Mouse (Mus musculus) bone marrow, adult 2 months (tissue): ENCODE results near the gene Crct1. TPM values are rescaled to one million over a fixed set of nuclear protein-coding genes. Genes with fewer than 3 reads are reported as not detected.

Source experiments
- H3K27ac ChIP-seq: fragments of 200-500 bp; 2 replicates; pipeline ENCODE4 v1.5.1; 2012; ENCODE audit warnings: low read depth, mild to moderate bottlenecking, control low read depth, inconsistent platforms, low read length; ENCODE audit not compliant: control insufficient read depth, poor library complexity, insufficient read depth
- H3K4me1 ChIP-seq: fragments of 200-500 bp; 2 replicates; pipeline ENCODE4 v1.6.1; 2011; ENCODE audit warnings: low read length; ENCODE audit not compliant: control insufficient read depth, insufficient read depth
- H3K4me3 ChIP-seq: fragments of 200-500 bp; replicated peaks from 2 replicates; pipeline ENCODE3; 2011; ENCODE audit warnings: mild to moderate bottlenecking, low read depth, low read length, control low read depth; ENCODE audit not compliant: control insufficient read depth
- CTCF ChIP-seq: fragments of 200-500 bp; IDR thresholded peaks from 2 replicates; pipeline ENCODE4 v1.5.1; 2011; ENCODE audit warnings: low read length, control low read depth; ENCODE audit not compliant: control insufficient read depth, insufficient read depth
- POLR2A ChIP-seq: fragments of 200-500 bp; IDR thresholded peaks from 2 replicates; pipeline ENCODE4 v1.6.1; 2011; ENCODE audit warnings: low read depth, mild to moderate bottlenecking, control low read depth, low read length, borderline replicate concordance; ENCODE audit not compliant: control insufficient read depth
- WGBS: fragments of 180-500 bp; shearing (Covaris S2); methylation state at CpG from one replicate; pipeline ENCODE4 v1.1.7; 2018; 5-methylcytosine and 5-hydroxymethylcytosine counted together
- polyA plus RNA-seq: library from polyadenylated mRNA; stranded (reverse); fragments of >200 nt; gene quantifications from 2 replicates; pipeline ENCODE4 v1.2.4, GENCODE M21; 2011; ENCODE audit warnings: low replicate concordance; ENCODE audit not compliant: missing spikeins, insufficient read depth, insufficient read length

Crct1 gene
- polyA plus RNA-seq, result not detected in 2 replicates

GRCm38 (mm10) chr3:93015460-93016104, at the start of gene Crct1:
TSS of gene Crct1 (minus strand) at chr3:93015687.
- TF ChIP-seq POLR2A, result no peak
- no peak for TF ChIP-seq CTCF
- Histone ChIP-seq H3K27ac (no peak within 1 kb of the TSS), H3K4me1 (no peaks in the 10 kb centered on the region), H3K4me3 (no peak within 1 kb of the TSS)
- 52% methylated on average over 4 of the region's 4 CpGs for WGBS

- no peaks in the 10 kb centered on the region for H3K4me1 ChIP-seq
- no peak overlapping the region for H3K4me3 ChIP-seq
- no peak for TF ChIP-seq POLR2A
- TF ChIP-seq CTCF, result no peak
- WGBS, result 58% methylated on average over 10 of the region's 10 CpGs
- H3K27ac ChIP-seq, result no peak overlapping the region
Measured at GRCm38 (mm10) chr3:93052826-93053474, 37.5 kb upstream of the Crct1 start.

- Histone ChIP-seq H3K27ac (no peak overlapping the region), H3K4me1 (no peaks in the 10 kb centered on the region), H3K4me3 (no peak overlapping the region)
- 79% methylated on average over 1 of the region's 1 CpGs for WGBS
- TF ChIP-seq CTCF (no peak), POLR2A (no peak)
Measured at GRCm38 (mm10) chr3:93050182-93050581, 34.7 kb upstream of the Crct1 start.

- Histone ChIP-seq H3K4me3 (no peak overlapping the region), H3K4me1 (no peaks in the 10 kb centered on the region), H3K27ac (no peak overlapping the region)
- TF ChIP-seq CTCF (no peak), POLR2A (no peak)
- WGBS, result 47% methylated on average over 5 of the region's 5 CpGs
Measured at GRCm38 (mm10) chr3:93031450-93031849, 16.0 kb upstream of the Crct1 start.

- no peak overlapping the region for H3K27ac ChIP-seq
- WGBS, result 69% methylated on average over 2 of the region's 2 CpGs
- no peak for TF ChIP-seq POLR2A
- TF ChIP-seq CTCF, result no peak
Measured at GRCm38 (mm10) chr3:93025486-93025885, 10.0 kb upstream of the Crct1 start.

GRCm38 (mm10) chr3:93023411-93024184, 8.1 kb upstream of the Crct1 start:
- TF ChIP-seq POLR2A (no peak), CTCF (no peak)

More at GRCm38 (mm10) chr3:93025486-93025885, 10.0 kb upstream of the Crct1 start:
- H3K4me1 ChIP-seq, result no peaks in the 10 kb centered on the region
- no peak overlapping the region for H3K4me3 ChIP-seq

GRCm38 (mm10) chr3:93021171-93021570, 5.7 kb upstream of the Crct1 start:
- 84% methylated on average over 1 of the region's 1 CpGs for WGBS
- Histone ChIP-seq H3K4me3 (no peak overlapping the region), H3K4me1 (no peaks in the 10 kb centered on the region), H3K27ac (no peak overlapping the region)
- TF ChIP-seq POLR2A, result no peak
- TF ChIP-seq CTCF, result no peak

More at GRCm38 (mm10) chr3:93023411-93024184, 8.1 kb upstream of the Crct1 start:
- Histone ChIP-seq H3K4me3 (no peak overlapping the region), H3K4me1 (no peaks in the 10 kb centered on the region), H3K27ac (no peak overlapping the region)
- WGBS, result 62% methylated on average over 3 of the region's 3 CpGs

GRCm38 (mm10) chr3:93018960-93019359, 3.5 kb upstream of the Crct1 start, which contains the start of gene Lce1m:
TSS of gene Lce1m (minus strand) at chr3:93019060.
- Histone ChIP-seq H3K4me1 (no peaks in the 10 kb centered on the region), H3K27ac (no peak within 1 kb of the TSS), H3K4me3 (no peak within 1 kb of the TSS)
- whole genome bisulfite sequencing, result 76% methylated on average over 2 of the region's 2 CpGs
- TF ChIP-seq POLR2A, result no peak
- no peak for TF ChIP-seq CTCF
